Mouse (Mus musculus) hindbrain, embryonic 14.5 days (tissue): ENCODE data around the gene Echdc3. TPM values are rescaled to one million over a fixed set of nuclear protein-coding genes. Genes with fewer than 3 reads are reported as not detected.

ENCODE experiments used
- ATAC-seq: fragments of 200-750 bp; cut with Nextera tagmentation; 2 replicates; pipeline ENCODE4 v1.8.0; 2017; ENCODE audit warnings: moderate number of reproducible peaks, mild to moderate bottlenecking, moderate TSS enrichment, moderate library complexity; ENCODE audit not compliant: low FRiP score
- DNase-seq: peaks from one replicate; pipeline ENCODE4 v3.0.0-alpha.2; 2015; ENCODE audit warnings: low spot score
- H3K27ac ChIP-seq: fragments of 300-500 bp; sonication (generic); 2 replicates; pipeline ENCODE4 v1.5.1; 2014; ENCODE audit warnings: mild to moderate bottlenecking, moderate library complexity
- H3K27me3 ChIP-seq: fragments of 300-500 bp; sonication (generic); 2 replicates; pipeline ENCODE4 v1.6.1; 2014; ENCODE audit warnings: mild to moderate bottlenecking, low read length, mixed read lengths; ENCODE audit not compliant: control insufficient read depth, insufficient read depth
- H3K36me3 ChIP-seq: fragments of 300-500 bp; sonication (generic); replicated peaks from 2 replicates; pipeline ENCODE4 v1.6.1; 2014; ENCODE audit not compliant: control insufficient read depth, insufficient read depth
- H3K4me1 ChIP-seq: fragments of 300-500 bp; sonication (generic); replicated peaks from 2 replicates; pipeline ENCODE4 v1.6.1; 2014; ENCODE audit warnings: antibody characterized with exemption, low read length, mixed read lengths; ENCODE audit not compliant: control insufficient read depth, insufficient read depth
- H3K4me2 ChIP-seq: fragments of 300-500 bp; sonication (generic); replicated peaks from 2 replicates; pipeline ENCODE4 v1.6.1; 2014; ENCODE audit warnings: mild to moderate bottlenecking, moderate library complexity
- H3K4me3 ChIP-seq: fragments of 300-500 bp; sonication (generic); replicated peaks from 2 replicates; pipeline ENCODE4 v1.5.1; 2014; ENCODE audit warnings: mild to moderate bottlenecking, low read length
- H3K9ac ChIP-seq: fragments of 300-500 bp; sonication (generic); 2 replicates; pipeline ENCODE4 v1.6.1; 2014
- H3K9me3 ChIP-seq: fragments of 300-500 bp; sonication (generic); 2 replicates; pipeline ENCODE4 v1.6.1; 2016; ENCODE audit warnings: low read length; ENCODE audit not compliant: control insufficient read depth
- WGBS: fragments of 180-500 bp; shearing (Covaris S2); extraction: QIAGEN DNeasy Blood & Tissue Kit; methylation state at CpG from one replicate; pipeline ENCODE4 v1.1.7; 2014; 5-methylcytosine and 5-hydroxymethylcytosine counted together
- polyA plus RNA-seq: library from polyadenylated mRNA; unstranded; fragments of >200 nt; fragmentation: Nextera tagmentation; extraction: Ambion mirVana; gene quantifications from 2 replicates; pipeline ENCODE4 v1.2.1, GENCODE M21; 2014

Echdc3 gene
- polyA plus RNA-seq, result 1.1 and 1.3 TPM in 2 replicates

DNA sequence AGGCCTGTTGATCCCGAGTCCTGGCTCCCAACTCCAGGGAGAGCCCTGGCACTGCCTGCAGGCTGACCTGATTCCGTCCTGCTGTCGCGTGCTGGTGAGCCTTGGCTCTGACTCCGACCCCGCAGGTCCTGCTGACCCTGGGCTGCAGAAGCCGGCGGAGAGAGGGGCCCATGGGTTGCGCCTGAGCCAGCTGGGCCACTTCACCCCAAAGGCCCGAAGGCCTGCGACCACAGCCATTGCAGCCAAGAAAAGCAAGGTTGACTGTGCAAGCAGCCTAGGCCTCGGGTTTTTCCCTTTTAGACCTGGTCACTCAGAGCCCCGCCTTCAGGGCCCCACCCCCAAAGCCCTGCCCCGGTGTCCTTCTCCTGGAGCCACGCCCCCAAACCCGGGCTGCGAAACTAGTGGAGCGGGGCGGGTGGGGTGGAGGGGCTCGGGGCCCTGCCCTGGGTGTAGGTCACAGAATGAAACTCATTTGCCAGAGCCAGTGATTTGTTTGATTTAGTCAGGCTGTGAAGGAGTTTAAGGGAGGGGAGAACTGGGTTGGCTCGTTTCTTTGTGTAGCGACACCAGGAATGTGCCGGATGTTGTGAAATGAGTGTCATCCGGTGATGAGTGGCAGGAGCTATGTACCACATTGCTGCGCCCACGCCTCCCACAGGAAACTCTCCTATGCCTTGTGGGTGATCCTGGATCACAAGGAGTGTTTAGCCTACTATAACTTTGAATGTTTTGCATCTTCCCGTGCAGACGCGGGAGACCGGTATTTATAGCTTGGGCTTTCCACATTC, at the start of gene Echdc3:
Gene Echdc3, minus strand, starts transcription at position 310 of the 788 bp plus-strand sequence.
- DNase-seq (peak; percentile 67), ATAC-seq (peak; percentile 88)
- WGBS, result 2% methylated on average over 30 of the region's 30 CpGs

DNA sequence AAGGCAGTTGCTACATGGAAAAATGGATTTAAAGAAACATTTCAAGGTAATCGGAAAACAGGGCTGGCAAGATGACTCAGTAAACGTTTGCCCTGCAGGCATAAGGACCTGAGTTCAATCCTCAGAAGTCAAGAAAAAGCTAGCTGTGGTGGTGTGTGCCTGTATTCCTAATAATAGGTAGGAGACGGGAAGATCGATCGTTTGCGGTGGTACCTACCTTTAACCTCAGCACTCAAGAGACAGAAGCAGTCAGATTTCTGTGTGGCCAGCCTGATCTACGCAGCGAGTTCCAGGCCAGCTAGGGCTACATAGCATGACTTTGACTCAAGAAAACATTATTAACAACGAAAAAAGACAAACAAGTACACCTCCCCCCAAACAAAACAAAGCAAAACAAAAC, 48.9 kb upstream of the Echdc3 start:
- Histone ChIP-seq H3K4me2 (no peak overlapping the region), H3K27me3 (0 out of 2 replicates have a peak, but pooled peaks cover 9% of the 10 kb centered on the region), H3K36me3 (no peaks in the 10 kb centered on the region), H3K27ac (peak overlapping the region; percentile 68), H3K4me1 (peaks cover 7% of the 10 kb centered on the region; the same call in 1 of the 2 replicates), H3K9me3 (no peaks in the 10 kb centered on the region; the same call in 1 of the 2 replicates), H3K9ac (no peak overlapping the region), H3K4me3 (no peak overlapping the region)
- ATAC-seq (no peak; the same call in 1 of the 2 replicates), DNase-seq (no peak)
- 43% methylated on average over 9 of the region's 9 CpGs for WGBS

More for the DNA sequence above, at the start of gene Echdc3:
- H3K4me3 ChIP-seq, result peak within 1 kb of the TSS; percentile 33
- H3K4me1 ChIP-seq, result peaks cover 13% of the 10 kb centered on the region; the same call in 1 of the 2 replicates
- H3K36me3 ChIP-seq, result no peaks in the 10 kb centered on the region
- H3K9ac ChIP-seq, result peak within 1 kb of the TSS; percentile 57
- peak within 1 kb of the TSS; percentile 58 for H3K4me2 ChIP-seq
- no peaks in the 10 kb centered on the region for H3K9me3 ChIP-seq
- H3K27me3 ChIP-seq, result no peaks in the 10 kb centered on the region
- peak within 1 kb of the TSS; percentile 55; the same call in 1 of the 2 replicates for H3K27ac ChIP-seq

DNA sequence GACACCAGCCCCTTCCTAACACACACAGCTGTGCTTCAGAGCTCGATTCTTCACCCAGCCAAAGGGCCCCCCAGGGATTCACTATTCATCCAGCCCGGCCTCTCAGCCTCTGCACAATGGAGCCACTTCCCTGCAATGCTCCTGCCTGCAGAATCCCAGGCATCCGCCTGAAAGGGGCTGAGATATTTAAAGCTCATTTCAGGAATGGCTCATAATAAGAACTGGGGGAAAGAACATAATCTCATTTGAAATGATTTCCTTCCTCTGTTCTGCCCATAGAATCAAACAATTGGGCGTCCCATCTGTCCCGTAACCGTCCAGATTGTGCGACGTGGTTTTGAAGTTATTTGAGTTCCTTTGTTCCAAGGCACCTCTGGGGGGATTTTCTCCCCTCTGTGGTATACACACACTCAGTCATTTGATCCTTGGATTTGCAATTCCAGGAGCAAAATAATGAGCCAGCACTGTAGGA, 48.4 kb upstream of the Echdc3 start:
- Histone ChIP-seq H3K27ac (peak overlapping the region; percentile 68), H3K4me2 (0 out of 2 replicates have a peak overlapping the region, but pooled peaks have one; percentile 8), H3K9me3 (no peaks in the 10 kb centered on the region; the same call in 1 of the 2 replicates), H3K27me3 (0 out of 2 replicates have a peak, but pooled peaks cover 9% of the 10 kb centered on the region), H3K36me3 (no peaks in the 10 kb centered on the region), H3K4me3 (no peak overlapping the region), H3K9ac (no peak overlapping the region), H3K4me1 (peaks cover 7% of the 10 kb centered on the region; the same call in 1 of the 2 replicates)
- no peak for DNase-seq
- 4% methylated on average over 8 of the region's 8 CpGs for WGBS
- ATAC-seq, result peak; percentile 85

DNA sequence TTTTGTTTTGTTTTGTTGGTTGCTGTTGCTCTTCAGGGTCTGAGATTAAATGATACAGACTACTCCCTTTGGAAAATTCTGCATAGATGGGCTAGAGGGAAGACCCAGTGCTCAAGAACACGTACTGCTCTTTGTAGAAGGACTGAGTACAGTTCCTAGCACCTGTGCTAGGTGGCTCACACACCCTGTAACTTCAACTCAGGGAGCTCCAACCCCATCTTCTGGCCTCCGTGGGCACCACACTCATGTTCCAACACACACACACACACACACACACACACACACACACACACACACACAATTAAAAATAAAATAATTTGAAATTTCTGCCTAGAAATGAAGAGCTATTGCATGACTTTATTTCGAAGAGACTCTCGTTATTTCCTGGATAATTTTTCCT, 47.8 kb upstream of the Echdc3 start:
- H3K27me3 ChIP-seq, result 0 out of 2 replicates have a peak, but pooled peaks cover 9% of the 10 kb centered on the region
- ATAC-seq (no peak), DNase-seq (no peak)
- no peaks in the 10 kb centered on the region; the same call in 1 of the 2 replicates for H3K9me3 ChIP-seq
- WGBS, result 54% methylated on average over 4 of the region's 4 CpGs
- 0 out of 2 replicates have a peak overlapping the region, but pooled peaks have one; percentile 68 for H3K27ac ChIP-seq
- no peak overlapping the region for H3K9ac ChIP-seq
- no peak overlapping the region for H3K4me3 ChIP-seq
- H3K36me3 ChIP-seq, result no peaks in the 10 kb centered on the region
- no peak overlapping the region for H3K4me2 ChIP-seq
- H3K4me1 ChIP-seq, result peaks cover 7% of the 10 kb centered on the region; the same call in 1 of the 2 replicates

DNA sequence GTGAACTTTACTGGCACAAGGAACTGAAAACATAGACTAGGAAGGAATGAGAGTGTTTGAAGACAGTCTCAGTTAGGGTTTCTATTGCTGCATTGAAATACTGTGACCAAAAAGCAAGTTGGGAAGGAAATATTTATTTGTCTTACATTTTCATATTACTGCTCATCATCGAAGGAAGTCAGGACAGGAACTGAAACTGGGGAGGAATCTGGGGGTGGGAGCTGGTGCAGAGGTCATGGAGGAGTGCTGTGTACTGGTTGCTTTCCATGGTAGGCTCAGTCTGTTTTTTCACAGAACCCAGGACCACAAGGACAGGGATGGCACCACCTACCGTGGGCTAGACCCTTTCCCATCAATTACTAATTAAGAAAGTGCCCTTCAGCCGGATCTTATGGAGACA, 46.3 kb upstream of the Echdc3 start:
- no peak overlapping the region for H3K27ac ChIP-seq
- H3K27me3 ChIP-seq, result 0 out of 2 replicates have a peak, but pooled peaks cover 9% of the 10 kb centered on the region
- 91% methylated on average over 3 of the region's 3 CpGs for WGBS
- H3K36me3 ChIP-seq, result no peaks in the 10 kb centered on the region
- no peak for DNase-seq
- no peaks in the 10 kb centered on the region; the same call in 1 of the 2 replicates for H3K9me3 ChIP-seq
- H3K4me3 ChIP-seq, result no peak overlapping the region
- H3K9ac ChIP-seq, result no peak overlapping the region
- H3K4me2 ChIP-seq, result no peak overlapping the region
- no peak for ATAC-seq
- H3K4me1 ChIP-seq, result peaks cover 7% of the 10 kb centered on the region; the same call in 1 of the 2 replicates

DNA sequence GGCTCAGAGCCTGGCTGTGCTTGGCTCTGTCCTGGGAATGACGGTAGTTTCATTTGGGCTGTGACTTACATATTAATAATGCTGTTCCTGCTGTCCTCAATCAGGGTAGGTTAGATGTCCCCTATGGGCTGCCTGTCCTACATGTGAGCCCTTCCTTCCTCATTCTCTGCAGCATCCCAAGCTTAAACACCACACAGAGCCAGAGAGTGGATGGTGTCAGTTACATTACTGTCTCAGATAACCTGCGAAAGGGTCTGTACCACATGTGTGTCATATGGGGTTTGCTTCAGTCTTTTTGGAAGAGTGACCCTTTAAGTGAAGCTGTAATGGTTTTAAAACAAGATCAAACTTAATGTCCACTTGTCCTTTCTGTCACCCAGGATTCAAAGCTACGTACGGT, 45.2 kb upstream of the Echdc3 start:
- Histone ChIP-seq H3K27me3 (0 out of 2 replicates have a peak, but pooled peaks cover 9% of the 10 kb centered on the region), H3K27ac (no peak overlapping the region), H3K4me1 (peaks cover 7% of the 10 kb centered on the region; the same call in 1 of the 2 replicates), H3K36me3 (no peaks in the 10 kb centered on the region), H3K9me3 (no peaks in the 10 kb centered on the region; the same call in 1 of the 2 replicates), H3K4me2 (no peak overlapping the region), H3K9ac (no peak overlapping the region), H3K4me3 (no peak overlapping the region)
- 77% methylated on average over 4 of the region's 4 CpGs for whole genome bisulfite sequencing
- ATAC-seq (no peak), DNase-seq (no peak)

DNA sequence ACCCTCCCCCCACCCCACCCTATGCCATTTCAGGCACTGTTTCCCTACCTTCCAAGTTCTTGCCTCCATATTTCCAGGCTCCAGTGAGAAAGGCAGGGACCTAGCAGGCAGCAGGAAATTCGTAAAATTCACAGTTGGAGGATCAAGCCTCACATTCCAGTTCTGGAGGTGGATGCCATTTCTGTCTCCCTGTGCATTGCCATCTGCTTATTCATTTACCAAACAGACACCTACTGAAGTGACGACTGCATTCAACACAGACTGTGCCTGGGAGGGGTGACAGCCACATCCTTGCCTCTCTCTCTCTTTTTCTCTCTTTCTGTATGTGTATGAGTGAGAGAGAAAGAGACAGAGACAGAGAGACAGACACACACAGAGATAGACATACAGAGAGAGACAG, 44.3 kb upstream of the Echdc3 start:
- 68% methylated on average over 2 of the region's 2 CpGs for WGBS
- no peak overlapping the region for H3K27ac ChIP-seq
- no peak overlapping the region for H3K4me2 ChIP-seq
- H3K9me3 ChIP-seq, result no peaks in the 10 kb centered on the region; the same call in 1 of the 2 replicates
- no peak overlapping the region for H3K9ac ChIP-seq
- H3K36me3 ChIP-seq, result no peaks in the 10 kb centered on the region
- H3K27me3 ChIP-seq, result 0 out of 2 replicates have a peak, but pooled peaks cover 9% of the 10 kb centered on the region
- H3K4me3 ChIP-seq, result no peak overlapping the region
- ATAC-seq, result no peak
- peaks cover 7% of the 10 kb centered on the region; the same call in 1 of the 2 replicates for H3K4me1 ChIP-seq
- DNase-seq, result no peak

DNA sequence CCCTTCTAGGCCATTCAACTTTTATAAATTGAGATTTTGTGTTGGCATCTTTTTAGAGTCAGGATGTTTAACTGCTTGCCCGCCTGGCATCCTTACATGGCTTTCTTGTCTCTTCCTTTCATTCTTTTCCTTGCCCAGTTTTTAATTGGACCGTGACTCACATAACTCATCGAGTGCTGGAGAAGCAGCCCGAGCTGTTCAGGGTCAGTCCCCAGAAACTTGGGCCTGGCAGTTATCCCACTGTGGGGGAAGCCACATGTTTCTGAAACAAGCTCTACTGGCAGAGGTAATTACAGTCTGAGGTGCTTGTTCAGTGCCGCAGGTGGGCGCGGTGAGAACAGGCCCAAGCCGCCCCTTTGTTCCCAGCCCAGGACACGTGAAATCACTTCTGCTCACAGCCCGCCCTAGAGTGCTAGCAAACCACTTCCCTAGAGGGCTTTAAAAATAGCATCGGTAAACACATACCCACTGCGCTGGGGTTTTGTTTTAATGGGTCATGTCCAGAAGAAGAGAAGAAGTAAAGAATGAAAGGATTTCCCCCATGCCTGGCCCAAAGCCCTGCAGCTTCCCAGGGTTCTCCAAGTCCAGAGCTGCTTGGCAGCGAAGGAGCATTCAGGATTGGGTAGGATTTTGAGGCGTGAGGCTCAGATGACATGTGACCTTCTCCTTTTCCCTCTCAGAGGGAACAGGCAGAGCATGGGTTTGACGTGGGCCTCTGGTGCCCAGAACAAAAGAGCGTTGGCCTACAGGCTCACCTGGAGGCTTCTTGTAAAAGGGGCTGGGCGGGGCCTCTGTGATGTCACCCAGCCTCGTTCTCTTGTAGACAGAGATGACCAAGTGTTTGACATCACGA, 43.4 kb upstream of the Echdc3 start:
- Histone ChIP-seq H3K9ac (no peak overlapping the region), H3K4me2 (no peak overlapping the region), H3K4me3 (no peak overlapping the region), H3K27me3 (0 out of 2 replicates have a peak, but pooled peaks cover 9% of the 10 kb centered on the region), H3K36me3 (no peaks in the 10 kb centered on the region), H3K9me3 (no peaks in the 10 kb centered on the region; the same call in 1 of the 2 replicates), H3K4me1 (peaks cover 3% of the 10 kb centered on the region; the same call in 1 of the 2 replicates), H3K27ac (no peak overlapping the region)
- DNase-seq (peak; percentile 63), ATAC-seq (peak; percentile 68)
- WGBS, result 63% methylated on average over 19 of the region's 19 CpGs
